Mouse (Mus musculus) kidney, postnatal 0 days (tissue): ENCODE data around the gene Sdk1. TPM values are rescaled to one million over a fixed set of nuclear protein-coding genes. Genes with fewer than 3 reads are reported as not detected.

Experiments
- ATAC-seq: fragments of 200-750 bp; cut with Nextera tagmentation; replicated peaks from 2 replicates; pipeline ENCODE4 v1.8.0; 2017; ENCODE audit warnings: low read depth, moderate number of reproducible peaks, moderate TSS enrichment, moderate library complexity; ENCODE audit not compliant: low FRiP score
- DNase-seq: peaks from one replicate; pipeline ENCODE4 v3.0.0-alpha.2; 2016; ENCODE audit warnings: low spot score
- H3K27ac ChIP-seq: fragments of 300-500 bp; sonication (generic); 2 replicates; pipeline ENCODE4 v1.5.1; 2014; ENCODE audit warnings: mild to moderate bottlenecking
- H3K27me3 ChIP-seq: fragments of 300-500 bp; sonication (generic); 2 replicates; pipeline ENCODE4 v1.6.1; 2014; ENCODE audit warnings: low read length, mixed read lengths; ENCODE audit not compliant: insufficient read depth
- H3K36me3 ChIP-seq: fragments of 300-500 bp; sonication (generic); 2 replicates; pipeline ENCODE4 v1.6.1; 2014; ENCODE audit warnings: low read length, mixed read lengths; ENCODE audit not compliant: insufficient read depth
- H3K4me1 ChIP-seq: fragments of 300-500 bp; sonication (generic); replicated peaks from 2 replicates; pipeline ENCODE4 v1.6.1; 2014; ENCODE audit warnings: antibody characterized with exemption, low read length, mixed read lengths; ENCODE audit not compliant: insufficient read depth
- H3K4me2 ChIP-seq: fragments of 300-500 bp; sonication (generic); 2 replicates; pipeline ENCODE4 v1.6.1; 2014; ENCODE audit warnings: mild to moderate bottlenecking, low read length, moderate library complexity, mixed read lengths
- H3K4me3 ChIP-seq: fragments of 300-500 bp; sonication (generic); replicated peaks from 2 replicates; pipeline ENCODE4 v1.5.1; 2014; ENCODE audit warnings: low read depth, low read length
- H3K9ac ChIP-seq: fragments of 300-500 bp; sonication (generic); 2 replicates; pipeline ENCODE4 v1.6.1; 2014; ENCODE audit warnings: low read depth, low read length
- H3K9me3 ChIP-seq: fragments of 300-500 bp; sonication (generic); replicated peaks from 2 replicates; pipeline ENCODE4 v1.6.1; 2016; ENCODE audit warnings: low read length, inconsistent platforms, mixed read lengths
- CTCF ChIP-seq: IDR thresholded peaks from 2 replicates; pipeline ENCODE4 v1.5.1; 2016; ENCODE audit warnings: antibody characterized with exemption, low read depth, mild to moderate bottlenecking, moderate library complexity
- WGBS: fragments of 180-500 bp; shearing (Covaris S2); extraction: QIAGEN DNeasy Blood & Tissue Kit; methylation state at CpG from one replicate; pipeline ENCODE4 v1.1.7; 2014; 5-methylcytosine and 5-hydroxymethylcytosine counted together
- polyA plus RNA-seq: library from polyadenylated mRNA; unstranded; fragments of >200 nt; fragmentation: Nextera tagmentation; extraction: Ambion mirVana; gene quantifications from 2 replicates; pipeline ENCODE4 v1.2.1, GENCODE M21; 2015

Gene Sdk1
- polyA plus RNA-seq, 1 experiment from 2014 or later, result 2.1 TPM

- no peak overlapping the region for H3K4me3 ChIP-seq
- H3K27me3 ChIP-seq, result no peaks in the 10 kb centered on the region
- no peak overlapping the region for H3K4me2 ChIP-seq
- no peak overlapping the region for H3K9ac ChIP-seq
- no peak for TF ChIP-seq CTCF
- no peaks in the 10 kb centered on the region for H3K4me1 ChIP-seq
- DNase-seq (no peak), ATAC-seq (no peak)
- H3K9me3 ChIP-seq, result no peaks in the 10 kb centered on the region
- no peaks in the 10 kb centered on the region for H3K36me3 ChIP-seq
- WGBS, result 83% methylated on average over 3 of the region's 3 CpGs
- no peak overlapping the region for H3K27ac ChIP-seq
These were observed 530.2 kb downstream of the Sdk1 start for GRCm38 (mm10) chr5:141771516-141771915.

- Histone ChIP-seq H3K4me3 (no peak overlapping the region), H3K9me3 (no peaks in the 10 kb centered on the region), H3K36me3 (no peaks in the 10 kb centered on the region), H3K4me2 (no peak overlapping the region), H3K9ac (no peak overlapping the region), H3K27ac (no peak overlapping the region), H3K27me3 (no peaks in the 10 kb centered on the region), H3K4me1 (no peaks in the 10 kb centered on the region)
- TF ChIP-seq CTCF, result no peak
- ATAC-seq (no peak), DNase-seq (no peak)
- WGBS, result 78% methylated on average over 4 of the region's 4 CpGs
These were observed 536.9 kb downstream of the Sdk1 start for GRCm38 (mm10) chr5:141778231-141778630.

GRCm38 (mm10) chr5:141781142-141781541, 539.9 kb downstream of the Sdk1 start:
- Histone ChIP-seq H3K4me3 (no peak overlapping the region), H3K4me2 (no peak overlapping the region), H3K36me3 (no peaks in the 10 kb centered on the region), H3K9ac (no peak overlapping the region), H3K9me3 (no peaks in the 10 kb centered on the region), H3K4me1 (no peaks in the 10 kb centered on the region), H3K27me3 (no peaks in the 10 kb centered on the region), H3K27ac (no peak overlapping the region)
- 74% methylated on average over 2 of the region's 2 CpGs for WGBS
- ATAC-seq (no peak), DNase-seq (no peak)
- no peak for TF ChIP-seq CTCF

- H3K4me3 ChIP-seq, result no peak overlapping the region
- WGBS, result 85% methylated on average over 5 of the region's 5 CpGs
- H3K27me3 ChIP-seq, result no peaks in the 10 kb centered on the region
- DNase-seq (no peak), ATAC-seq (no peak)
- H3K36me3 ChIP-seq, result no peaks in the 10 kb centered on the region
- no peak overlapping the region for H3K9ac ChIP-seq
- TF ChIP-seq CTCF, result no peak
- H3K4me1 ChIP-seq, result no peaks in the 10 kb centered on the region
- no peak overlapping the region for H3K4me2 ChIP-seq
- H3K9me3 ChIP-seq, result no peaks in the 10 kb centered on the region
- H3K27ac ChIP-seq, result no peak overlapping the region
These were observed 541.0 kb downstream of the Sdk1 start for GRCm38 (mm10) chr5:141782330-141782729.

GRCm38 (mm10) chr5:141783516-141783915, 542.2 kb downstream of the Sdk1 start:
- H3K27me3 ChIP-seq, result no peaks in the 10 kb centered on the region
- DNase-seq, result no peak
- H3K27ac ChIP-seq, result no peak overlapping the region
- no peak overlapping the region for H3K4me2 ChIP-seq
- TF ChIP-seq CTCF, result no peak
- no peak overlapping the region for H3K9ac ChIP-seq
- ATAC-seq, result no peak
- H3K9me3 ChIP-seq, result no peaks in the 10 kb centered on the region
- WGBS, result 85% methylated on average over 7 of the region's 7 CpGs
- no peak overlapping the region for H3K4me3 ChIP-seq
- H3K4me1 ChIP-seq, result no peaks in the 10 kb centered on the region
- no peaks in the 10 kb centered on the region for H3K36me3 ChIP-seq

GRCm38 (mm10) chr5:141793926-141794325, 552.6 kb downstream of the Sdk1 start:
- Histone ChIP-seq H3K27ac (no peak overlapping the region), H3K9ac (no peak overlapping the region), H3K27me3 (no peaks in the 10 kb centered on the region), H3K4me2 (no peak overlapping the region), H3K36me3 (no peaks in the 10 kb centered on the region), H3K9me3 (no peaks in the 10 kb centered on the region), H3K4me1 (no peaks in the 10 kb centered on the region), H3K4me3 (no peak overlapping the region)
- no peak for TF ChIP-seq CTCF
- WGBS, result 92% methylated on average over 4 of the region's 4 CpGs
- DNase-seq (no peak), ATAC-seq (no peak)

- H3K9me3 ChIP-seq, result no peaks in the 10 kb centered on the region
- no peak overlapping the region for H3K4me2 ChIP-seq
- no peak overlapping the region for H3K4me3 ChIP-seq
- no peak for ATAC-seq
- H3K9ac ChIP-seq, result no peak overlapping the region
- H3K4me1 ChIP-seq, result no peaks in the 10 kb centered on the region
- H3K36me3 ChIP-seq, result no peaks in the 10 kb centered on the region
- no peak for DNase-seq
- H3K27ac ChIP-seq, result no peak overlapping the region
- H3K27me3 ChIP-seq, result no peaks in the 10 kb centered on the region
- 60% methylated on average over 10 of the region's 10 CpGs for WGBS
- no peak for TF ChIP-seq CTCF
These were observed 582.6 kb downstream of the Sdk1 start for GRCm38 (mm10) chr5:141823823-141824330.
